Mouse (Mus musculus) brain, embryonic 14.5 days (tissue): Measurements from ENCODE around the gene Prkag2. TPM values are rescaled to one million over a fixed set of nuclear protein-coding genes. Genes with fewer than 3 reads are reported as not detected.

Experiments used
- DNase-seq: peaks from one replicate; pipeline ENCODE4 v3.0.0-alpha.2; 2011; ENCODE audit warnings: low read depth
- CTCF ChIP-seq: fragments of 200-500 bp; IDR thresholded peaks from 2 replicates; pipeline ENCODE4 v1.5.1; 2012; ENCODE audit warnings: inconsistent platforms, mild to moderate bottlenecking, moderate library complexity, borderline replicate concordance; ENCODE audit not compliant: insufficient read depth, insufficient read length; ENCODE audit errors: extremely low read depth
- POLR2A ChIP-seq: fragments of 200-500 bp; IDR thresholded peaks from 2 replicates; pipeline ENCODE4 v1.6.1; 2012; ENCODE audit warnings: mild to moderate bottlenecking, inconsistent platforms, borderline replicate concordance; ENCODE audit not compliant: poor library complexity, insufficient read depth, insufficient read length, severe bottlenecking; ENCODE audit errors: extremely low read depth
- polyA plus RNA-seq: library from polyadenylated mRNA; depleted of rRNA; stranded (reverse); fragments of >200 nt; gene quantifications from 2 replicates; pipeline ENCODE4 v1.2.3, GENCODE M21; 2012; rRNA removed

Gene Prkag2
- 99.6 and 102 TPM in 2 replicates for polyA plus RNA-seq

DNA sequence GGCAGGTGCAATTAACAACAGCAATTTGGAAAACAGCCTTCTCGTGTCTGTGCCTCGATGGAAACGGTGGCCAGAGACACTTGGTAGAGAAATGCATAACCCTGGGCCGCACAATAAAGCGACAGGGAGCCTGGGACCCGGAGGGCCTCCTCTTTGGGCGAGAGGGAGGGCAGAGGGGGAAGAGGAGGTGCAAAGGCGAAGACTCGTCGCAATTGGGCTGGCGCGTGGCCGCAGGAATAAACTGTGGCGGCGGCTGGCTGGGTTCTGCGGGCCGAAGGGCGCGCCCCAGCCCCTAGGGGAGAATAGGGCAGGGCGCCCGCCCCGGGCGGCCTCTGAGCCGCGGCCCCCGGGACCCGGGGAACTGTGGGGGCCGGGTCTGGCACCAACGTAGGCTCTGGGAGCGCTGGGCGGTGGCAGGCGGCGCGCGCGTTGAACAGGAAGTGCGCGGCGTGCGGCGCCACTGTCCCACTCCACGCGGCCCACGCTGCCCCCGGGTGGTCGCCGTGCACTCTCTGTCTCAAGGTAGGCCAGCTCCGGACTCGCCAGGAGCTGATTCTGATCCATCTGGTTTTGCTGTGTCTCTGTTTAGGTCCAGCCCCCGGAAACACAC lies at the start of gene Prkag2:
Prkag2 (minus strand) TSS at position 127 of the 610 bp plus-strand sequence.
- no peak for DNase-seq
- TF ChIP-seq POLR2A (no peak), CTCF (no peak)

- TF ChIP-seq POLR2A = no peak
- TF ChIP-seq CTCF = no peak
- DNase-seq = no peak
These were observed 49.0 kb upstream of the Prkag2 start for GRCm38 (mm10) chr5:25149331-25149965.

- no peak for TF ChIP-seq POLR2A
- TF ChIP-seq CTCF = no peak
- DNase-seq = no peak
These were observed 46.3 kb upstream of the Prkag2 start for GRCm38 (mm10) chr5:25146705-25147104.

DNA sequence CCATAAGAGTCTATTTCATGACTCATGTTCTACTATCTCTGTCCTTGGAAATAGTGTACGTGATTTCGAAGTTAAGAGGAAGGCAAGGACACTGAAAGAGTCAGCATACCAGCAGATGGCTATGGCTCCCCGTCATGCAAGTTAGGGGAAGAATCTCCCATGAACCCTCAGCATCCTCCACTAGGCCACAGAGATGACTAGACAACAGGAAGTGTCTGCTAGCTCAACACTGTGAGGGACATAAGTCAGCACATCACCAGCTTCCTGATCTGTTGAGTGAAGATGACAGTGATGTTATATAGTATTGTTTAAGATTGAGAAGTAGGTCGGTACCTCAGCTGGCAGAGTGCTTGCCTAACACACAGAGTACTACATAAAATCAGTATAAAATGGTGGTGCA lies 27.4 kb upstream of the Prkag2 start:
- TF ChIP-seq CTCF = no peak
- no peak for TF ChIP-seq POLR2A
- no peak for DNase-seq

DNA sequence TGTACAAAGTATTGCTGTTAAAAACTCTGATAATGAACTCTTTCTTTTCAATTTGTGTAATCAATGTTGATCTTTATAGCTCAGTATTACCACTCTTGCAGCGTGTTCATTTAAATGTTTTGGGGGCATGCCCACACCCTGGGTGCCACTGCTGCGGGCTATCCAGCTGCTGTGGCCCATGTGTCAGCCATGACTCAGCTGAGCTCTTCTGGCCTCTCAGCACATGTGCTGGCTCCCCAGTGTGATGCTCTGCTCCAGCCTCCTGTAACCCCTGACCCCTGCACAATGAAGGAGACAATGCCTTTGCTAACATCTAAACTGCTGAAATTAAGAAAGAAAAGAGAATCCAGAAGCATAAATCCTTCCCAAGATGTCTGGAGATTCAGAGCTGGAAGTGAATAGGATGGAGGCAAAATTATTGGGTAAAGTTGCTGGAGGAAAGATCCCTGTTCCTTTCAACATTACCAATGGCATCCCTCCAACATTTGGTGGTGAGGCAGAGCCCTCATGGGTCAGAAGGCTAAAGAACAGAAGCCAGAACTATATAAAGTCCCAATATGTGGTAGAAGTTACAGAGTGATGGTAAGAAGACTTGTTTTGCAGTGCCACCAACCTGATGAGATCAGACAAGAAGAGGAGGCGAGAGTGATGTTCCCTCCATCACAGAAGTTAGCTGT lies 25.6 kb upstream of the Prkag2 start:
- DNase-seq = no peak
- no peak for TF ChIP-seq POLR2A
- TF ChIP-seq CTCF = no peak

DNA sequence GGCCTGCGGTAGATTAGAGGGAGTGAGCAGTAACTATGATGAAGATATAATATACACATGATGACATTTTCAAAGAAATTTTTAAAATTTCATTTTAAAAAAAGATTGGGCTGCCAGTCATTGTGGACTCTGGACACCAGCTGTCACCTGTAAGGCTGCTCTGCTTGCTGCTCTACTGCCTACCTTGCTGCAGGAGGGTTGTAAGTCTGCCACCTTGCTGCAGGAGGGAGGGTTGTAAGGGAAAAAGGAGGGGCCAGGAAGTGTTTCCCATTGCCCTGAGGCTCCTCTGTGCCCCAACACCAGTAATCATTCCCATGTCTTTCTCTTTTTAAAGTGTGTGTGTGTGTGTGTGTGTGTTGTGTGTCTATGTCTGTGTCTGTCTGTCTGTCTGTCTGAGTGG lies 22.1 kb upstream of the Prkag2 start:
- TF ChIP-seq CTCF (no peak), POLR2A (no peak)
- no peak for DNase-seq

DNA sequence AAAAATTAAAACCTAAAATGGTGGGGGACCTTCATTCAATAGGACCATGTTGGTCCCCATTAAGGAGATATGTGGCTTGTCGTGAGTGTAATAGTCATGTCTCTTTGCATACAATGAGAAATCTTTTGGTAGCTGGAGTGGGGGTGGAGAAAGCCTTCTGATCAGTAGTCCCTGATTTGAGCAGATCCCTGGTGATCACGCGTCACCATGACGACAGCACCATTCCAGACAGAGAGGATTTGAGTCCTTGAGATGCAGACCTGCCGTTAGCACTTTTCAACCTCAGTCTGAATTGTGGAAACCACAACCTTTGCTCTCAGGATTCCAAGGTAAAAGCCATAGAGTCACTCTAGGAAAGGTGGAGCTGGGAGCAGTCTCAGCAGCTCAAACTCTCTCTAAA lies 18.7 kb upstream of the Prkag2 start:
- DNase-seq = peak; percentile 55
- TF ChIP-seq CTCF (no peak), POLR2A (no peak)

GRCm38 (mm10) chr5:25115997-25116396 lies 15.6 kb upstream of the Prkag2 start:
- no peak for TF ChIP-seq POLR2A
- no peak for TF ChIP-seq CTCF
- DNase-seq = no peak

- TF ChIP-seq CTCF (no peak), POLR2A (no peak)
- DNase-seq = no peak
These were observed 14.8 kb upstream of the Prkag2 start for GRCm38 (mm10) chr5:25115216-25115615.

DNA sequence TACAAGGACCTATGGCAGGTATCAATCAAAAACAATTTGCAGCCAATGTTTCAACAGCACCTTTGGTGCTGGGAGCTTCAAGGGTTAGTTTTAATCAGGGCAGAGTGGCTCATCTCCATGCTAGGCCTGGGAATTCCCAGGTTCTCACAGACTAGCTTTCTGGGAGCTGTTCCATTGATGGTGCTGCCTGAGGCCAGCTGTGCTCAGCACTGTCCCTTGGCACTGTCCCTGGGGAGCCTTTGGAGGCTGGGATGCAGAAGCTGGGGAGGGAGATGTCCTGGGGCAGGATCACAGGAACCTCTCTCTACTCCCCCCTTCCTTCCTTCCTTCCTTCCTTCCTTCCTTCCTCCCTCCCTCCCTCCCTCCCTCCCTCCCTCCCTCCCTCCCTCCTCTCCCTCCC lies 13.7 kb upstream of the Prkag2 start:
- no peak for DNase-seq

GRCm38 (mm10) chr5:25110314-25110713 lies 9.9 kb upstream of the Prkag2 start:
- TF ChIP-seq CTCF = no peak
- no peak for TF ChIP-seq POLR2A
- DNase-seq = no peak

More for the DNA sequence above, 13.7 kb upstream of the Prkag2 start:
- TF ChIP-seq POLR2A (no peak), CTCF (no peak)

GRCm38 (mm10) chr5:25105748-25106147 lies 5.3 kb upstream of the Prkag2 start:
- no peak for DNase-seq
- TF ChIP-seq POLR2A (no peak), CTCF (no peak)

GRCm38 (mm10) chr5:25101126-25101523 lies 683 bp upstream of the Prkag2 start:
- no peak for DNase-seq
- TF ChIP-seq CTCF (no peak), POLR2A (no peak)

- no peak for DNase-seq
- TF ChIP-seq CTCF = no peak
- no peak for TF ChIP-seq POLR2A
These were observed 306 bp downstream of the Prkag2 start for GRCm38 (mm10) chr5:25100157-25100515.

GRCm38 (mm10) chr5:25099367-25100156 lies 880 bp downstream of the Prkag2 start:
- no peak for DNase-seq
- TF ChIP-seq CTCF = no peak
- no peak for TF ChIP-seq POLR2A
